Comparison of ENCODE assay signal across 9 mouse cellular contexts in the genomic region with DNA sequence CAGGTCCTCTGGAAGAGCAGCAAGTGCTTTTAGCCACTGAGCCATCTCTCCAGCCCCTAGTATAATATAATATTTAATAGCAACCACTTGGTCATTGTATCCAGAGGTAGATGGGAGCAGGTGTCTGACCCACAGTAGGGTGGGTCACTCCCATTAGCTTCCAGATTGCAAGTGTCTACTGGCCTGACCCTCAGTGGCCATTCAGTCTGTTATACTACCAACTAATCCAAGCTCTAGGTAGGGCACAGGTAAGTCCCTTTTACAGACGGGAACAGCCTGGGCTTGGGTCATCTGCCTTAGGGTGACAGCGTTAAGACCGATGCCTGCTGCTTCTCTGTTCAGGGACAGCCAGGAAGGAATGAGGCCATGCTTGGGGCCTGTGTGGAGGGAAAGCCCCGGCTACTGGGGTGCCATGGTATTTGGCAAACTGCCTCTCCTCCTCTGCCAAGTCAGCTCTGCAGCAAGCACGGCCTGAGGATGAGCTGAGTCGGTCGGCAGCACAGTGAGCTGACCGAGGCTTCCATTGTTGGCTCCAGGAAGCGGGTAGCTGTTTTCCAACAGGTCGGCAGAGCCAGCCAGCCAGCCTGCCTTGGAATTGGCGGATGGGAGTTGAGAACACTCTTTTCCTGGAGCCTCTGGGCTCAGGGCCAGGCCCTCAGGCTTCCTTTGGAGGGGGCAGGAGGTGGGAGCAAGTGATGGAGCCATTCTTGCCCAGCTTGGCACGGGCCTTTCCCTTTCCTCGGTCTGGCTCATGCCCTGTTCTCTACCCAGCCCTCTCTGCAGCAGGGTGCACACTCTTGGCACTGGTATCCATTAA.
A peak's percentile ranks its signal among the peaks of the same experiment; 100 is the strongest.
DNase-seq lines count a peak whose midpoint lies in the region; ATAC-seq and TF ChIP-seq lines count a peak whose summit lies in the region.
"Had no signal": no experiment of that assay in that cellular context is flagged by ENCODE, and none has a peak within 500 bp of the region (broad histone marks: within the 10 kb centered on the region; RNA-seq: fewer than 3 reads in every experiment).

No protein-coding gene starts in this region.

- peak overlapping the region; percentile 30 for H3K27ac ChIP-seq in hindbrain, embryonic 13.5 days
- H3K27ac ChIP-seq in hindbrain, embryonic 11.5 days (ENCODE audit: low read depth, low read length) = no peak overlapping the region
- peak overlapping the region; percentile 58 for H3K27ac ChIP-seq in stomach, postnatal 0 days (replicated peaks)

- H3K9me3 ChIP-seq in hindbrain, embryonic 13.5 days = no peaks in the 10 kb centered on the region
- no peaks in the 10 kb centered on the region for H3K9me3 ChIP-seq in hindbrain, embryonic 11.5 days (ENCODE audit: control insufficient read depth, low read length)
- no peaks in the 10 kb centered on the region for H3K9me3 ChIP-seq in stomach, postnatal 0 days (ENCODE audit: control insufficient read depth, low read length)

- WGBS in hindbrain, embryonic 13.5 days = 67% methylated on average over 13 of the region's 13 CpGs
- WGBS in hindbrain, embryonic 11.5 days = 90% methylated on average over 13 of the region's 13 CpGs
- 59% methylated on average over 13 of the region's 13 CpGs for WGBS in stomach, postnatal 0 days

- DNase-seq in hindbrain, embryonic 11.5 days (ENCODE audit: low spot score) = no peak
- DNase-seq in cerebellum, postnatal 4 days (ENCODE audit: low spot score in 2 of 2) = peak; percentile 53 to 76
- DNase-seq in heart, adult 9 months (ENCODE audit: low spot score in 2 of 2) = peak; percentile 65 to 73
- peak; percentile 84 for DNase-seq in kidney, postnatal 14 days
- peak; percentile 88 for DNase-seq in lung, postnatal 36 days
- DNase-seq in stomach, postnatal 0 days (ENCODE audit: low spot score) = no peak
- DNase-seq in B cell, adult 2 months = no peak

- TF ChIP-seq CTCF in stomach, postnatal 0 days (IDR thresholded peaks at IDR 0.05; ENCODE audit: low read depth) = no peak

- H3K9ac ChIP-seq in hindbrain, embryonic 13.5 days = no peak overlapping the region
- H3K9ac ChIP-seq in hindbrain, embryonic 11.5 days (ENCODE audit: low read depth, low read length) = no peak overlapping the region
- H3K9ac ChIP-seq in stomach, postnatal 0 days (ENCODE audit: low read length) = no peak overlapping the region

- H3K4me3 ChIP-seq in hindbrain, embryonic 13.5 days = no peak overlapping the region
- H3K4me3 ChIP-seq in hindbrain, embryonic 11.5 days (ENCODE audit: low read depth, low read length) = no peak overlapping the region
- no peak overlapping the region for H3K4me3 ChIP-seq in stomach, postnatal 0 days (ENCODE audit: low read depth, low read length)

- no peak overlapping the region for H3K4me2 ChIP-seq in hindbrain, embryonic 13.5 days
- no peak overlapping the region for H3K4me2 ChIP-seq in hindbrain, embryonic 11.5 days (replicated peaks; ENCODE audit: low read depth, low read length)
- H3K4me2 ChIP-seq in stomach, postnatal 0 days (replicated peaks; ENCODE audit: low read depth) = no peak overlapping the region

- no peaks in the 10 kb centered on the region for H3K27me3 ChIP-seq in hindbrain, embryonic 13.5 days
- no peaks in the 10 kb centered on the region for H3K27me3 ChIP-seq in hindbrain, embryonic 11.5 days (ENCODE audit: control insufficient read depth, insufficient read depth, low read length)
- no peaks in the 10 kb centered on the region for H3K27me3 ChIP-seq in stomach, postnatal 0 days (ENCODE audit: control insufficient read depth, insufficient read depth, low read length)
- H3K27me3 ChIP-seq: CH12.LX had no signal

- H3K36me3 ChIP-seq in hindbrain, embryonic 13.5 days = no peaks in the 10 kb centered on the region
- H3K36me3 ChIP-seq in hindbrain, embryonic 11.5 days (ENCODE audit: control insufficient read depth, insufficient read depth, low read length) = no peaks in the 10 kb centered on the region
- H3K36me3 ChIP-seq in stomach, postnatal 0 days (ENCODE audit: control insufficient read depth, insufficient read depth, low read length) = peaks cover 13% of the 10 kb centered on the region; the same call in 1 of the 2 replicates

- H3K4me1 ChIP-seq in hindbrain, embryonic 13.5 days (replicated peaks) = peaks cover 5% of the 10 kb centered on the region; the same call in 1 of the 2 replicates
- no peaks in the 10 kb centered on the region for H3K4me1 ChIP-seq in hindbrain, embryonic 11.5 days (replicated peaks; ENCODE audit: control insufficient read depth, insufficient read depth, low read length)
- H3K4me1 ChIP-seq in stomach, postnatal 0 days (replicated peaks; ENCODE audit: control insufficient read depth, insufficient read depth) = no peaks in the 10 kb centered on the region

- no peak for TF ChIP-seq EP300 in stomach, postnatal 0 days (optimal IDR thresholded peaks at IDR 0.05)

- peak; percentile 90 for ATAC-seq in hindbrain, embryonic 13.5 days (ENCODE audit: low FRiP score)
- ATAC-seq in hindbrain, embryonic 11.5 days (ENCODE audit: low FRiP score) = no peak
- peak; percentile 56; the same call in 1 of the 2 replicates for ATAC-seq in stomach, postnatal 0 days (ENCODE audit: low FRiP score, low TSS enrichment)

Comparison
In these comparisons a context has a peak if more than half of its experiments do, and no peak if none do; other contexts are left out.
1. DNase-seq: peak in cerebellum, postnatal 4 days (2 of 2), heart, adult 9 months (2 of 2), kidney, postnatal 14 days (single experiment) and lung, postnatal 36 days (single experiment); none in hindbrain, embryonic 11.5 days (single experiment), stomach, postnatal 0 days (single experiment) and B cell, adult 2 months (0 of 2).